Mouse (Mus musculus) C2C12 (cell line): ENCODE results near the gene Rpl39. TPM values are rescaled to one million over a fixed set of nuclear protein-coding genes. Genes with fewer than 3 reads are reported as not detected.

Source experiments
- H3K27me3 ChIP-seq: one replicate; pipeline ENCODE4 v1.6.1; 2011; ENCODE audit not compliant: control insufficient read depth, insufficient read depth, insufficient read length
- H3K36me3 ChIP-seq: one replicate; pipeline ENCODE4 v1.6.1; 2011; ENCODE audit not compliant: control insufficient read depth, insufficient read depth
- H3K4me3 ChIP-seq: one replicate; pipeline ENCODE4 v1.5.1; 2011; ENCODE audit warnings: mild to moderate bottlenecking, control low read depth; ENCODE audit not compliant: poor library complexity, insufficient read depth, severe bottlenecking
- H3K79me2 ChIP-seq: one replicate; pipeline ENCODE4 v1.6.1; 2011; ENCODE audit not compliant: control insufficient read depth, insufficient read depth
- H3K79me3 ChIP-seq: one replicate; pipeline ENCODE4 v1.6.1; 2011; ENCODE audit warnings: low read depth, control low read depth
- H3ac ChIP-seq: one replicate; pipeline ENCODE3; 2011; ENCODE audit warnings: low read depth; ENCODE audit not compliant: control insufficient read depth, insufficient read length
- CEBPB ChIP-seq: IDR thresholded peaks from one replicate; pipeline ENCODE4 v1.6.1; 2011; ENCODE audit warnings: low read depth, mild to moderate bottlenecking, control low read depth, moderate library complexity
- CTCF ChIP-seq: IDR thresholded peaks from one replicate; pipeline ENCODE4 v1.5.1; 2011; ENCODE audit not compliant: control insufficient read depth, insufficient read depth, insufficient read length
- FOSL1 ChIP-seq: IDR thresholded peaks from one replicate; pipeline ENCODE4 v1.8.0; 2011; ENCODE audit warnings: mild to moderate bottlenecking, low read length; ENCODE audit not compliant: poor library complexity, insufficient read depth, severe bottlenecking
- MAX ChIP-seq: IDR thresholded peaks from one replicate; pipeline ENCODE4 v1.6.1; 2011; ENCODE audit warnings: mild to moderate bottlenecking, control low read depth
- MYOD1 ChIP-seq: IDR thresholded peaks from one replicate; pipeline ENCODE4 v1.6.1; 2011; ENCODE audit warnings: low read depth; ENCODE audit not compliant: control insufficient read depth, insufficient read length
- MYOG ChIP-seq: IDR thresholded peaks from one replicate; pipeline ENCODE4 v1.6.1; 2011; ENCODE audit not compliant: control insufficient read depth, insufficient read length; ENCODE audit errors: extremely low read depth
- USF1 ChIP-seq: IDR thresholded peaks from one replicate; pipeline ENCODE4 v1.6.1; 2011; ENCODE audit warnings: low read depth, mild to moderate bottlenecking, control low read depth, moderate library complexity
- polyA plus RNA-seq: library from polyadenylated mRNA; unstranded; fragments of >200 nt; fragmentation: generic; extraction: Trizol; gene quantifications from one replicate; pipeline ENCODE4 v1.2.1, GENCODE M21; 2012; ENCODE audit warnings: missing spikeins

The Rpl39 gene
- polyA plus RNA-seq, 1 experiment, result 2,645 TPM

DNA sequence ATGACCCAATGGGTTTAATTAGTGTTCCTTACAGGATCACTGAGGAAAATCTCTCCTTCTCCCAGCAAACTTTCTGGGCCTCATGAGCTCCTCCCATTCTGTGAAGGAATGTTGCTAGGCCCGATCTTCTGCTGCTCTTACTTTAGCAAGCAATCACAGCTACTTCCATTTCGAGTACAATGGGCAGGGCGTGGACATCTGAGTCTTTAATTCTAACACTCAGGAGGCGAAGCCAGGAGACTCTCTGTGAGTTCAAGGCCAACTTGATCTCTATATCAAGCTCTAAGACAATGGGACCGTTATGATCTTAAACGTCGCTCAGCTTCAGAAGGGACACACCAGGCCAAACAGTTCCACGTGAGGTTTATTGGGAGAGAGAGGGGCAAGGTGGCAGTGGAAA is 8.6 kb downstream of the Rpl39 start:
- H3K79me3 ChIP-seq, result no peaks in the 10 kb centered on the region
- peaks cover 13% of the 10 kb centered on the region for H3K36me3 ChIP-seq

DNA sequence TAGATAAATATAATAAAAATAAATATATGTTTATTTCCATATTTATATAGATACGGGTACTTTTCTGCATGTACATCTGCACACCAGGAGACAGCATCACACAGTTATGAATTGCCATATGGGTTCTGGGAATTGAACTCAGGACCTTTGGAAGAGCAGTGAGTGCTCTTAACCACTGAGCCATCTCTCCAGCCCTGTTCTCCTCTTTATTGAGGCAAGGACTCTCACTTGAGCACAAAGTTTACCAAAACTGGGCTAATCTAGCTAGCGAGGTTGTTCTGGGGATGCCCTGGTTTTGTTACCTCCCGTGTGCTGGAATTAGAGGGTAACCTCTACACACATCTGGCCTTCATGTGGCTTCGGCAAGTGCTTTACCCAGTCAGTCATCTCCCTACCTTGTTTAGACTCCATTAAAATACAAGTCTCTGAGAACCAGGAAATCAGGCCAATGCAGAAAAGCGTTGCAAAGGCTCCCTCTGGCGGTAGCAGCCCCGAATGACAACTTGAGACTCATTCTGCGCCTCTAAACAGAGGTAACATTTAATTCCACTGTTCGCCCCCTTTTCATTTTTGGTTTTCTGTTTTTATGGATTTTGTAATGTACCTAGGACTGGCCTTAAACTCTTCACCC is 10.8 kb downstream of the Rpl39 start:
- Histone ChIP-seq H3K79me2 (no peaks in the 10 kb centered on the region), H3K79me3 (no peaks in the 10 kb centered on the region), H3ac (no peak overlapping the region), H3K4me3 (no peak overlapping the region), H3K27me3 (no peaks in the 10 kb centered on the region), H3K36me3 (no peaks in the 10 kb centered on the region)
- TF ChIP-seq CEBPB (no peak), CTCF (peak; percentile 30)

More for the DNA sequence above, 8.6 kb downstream of the Rpl39 start:
- TF ChIP-seq USF1 (no peak), MAX (no peak), FOSL1 (no peak), CTCF (no peak), MYOG (no peak), CEBPB (no peak), MYOD1 (no peak)
- Histone ChIP-seq H3ac (no peak overlapping the region), H3K79me2 (peaks cover under 1% of the 10 kb centered on the region), H3K4me3 (no peak overlapping the region), H3K27me3 (no peaks in the 10 kb centered on the region)

DNA sequence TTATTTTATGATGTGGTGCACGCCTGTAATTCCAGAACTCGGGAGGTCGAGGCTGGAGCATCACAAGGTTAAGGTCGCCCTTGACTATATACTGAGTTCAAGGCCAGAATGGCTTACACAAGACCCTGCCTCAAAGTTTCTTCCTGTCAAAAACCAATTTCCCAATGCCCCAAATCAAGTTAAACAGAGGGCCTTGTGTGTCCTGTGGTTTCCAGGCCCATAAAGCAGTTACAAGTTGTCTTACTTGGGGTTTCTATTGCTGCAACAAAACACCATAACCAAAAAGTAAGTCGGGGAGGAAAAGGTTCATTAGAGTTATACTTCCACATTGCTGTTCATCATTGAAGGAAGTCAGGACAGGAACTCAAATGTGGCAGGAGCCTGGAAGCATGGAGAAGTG is 16.4 kb downstream of the Rpl39 start:
- Histone ChIP-seq H3K27me3 (no peaks in the 10 kb centered on the region), H3K79me2 (no peaks in the 10 kb centered on the region), H3K36me3 (no peaks in the 10 kb centered on the region), H3K79me3 (no peaks in the 10 kb centered on the region), H3ac (no peak overlapping the region), H3K4me3 (no peak overlapping the region)
- TF ChIP-seq MYOG (no peak), FOSL1 (no peak), MYOD1 (no peak)

GRCm38 (mm10) chrX:37067299-37067698 is 17.9 kb downstream of the Rpl39 start:
- Histone ChIP-seq H3K4me3 (no peak overlapping the region), H3K36me3 (no peaks in the 10 kb centered on the region), H3K79me2 (no peaks in the 10 kb centered on the region), H3K27me3 (no peaks in the 10 kb centered on the region), H3K79me3 (no peaks in the 10 kb centered on the region), H3ac (no peak overlapping the region)
- TF ChIP-seq USF1 (no peak), MAX (no peak), MYOD1 (no peak), FOSL1 (no peak)

GRCm38 (mm10) chrX:37063902-37064301 is 21.3 kb downstream of the Rpl39 start:
- Histone ChIP-seq H3K36me3 (no peaks in the 10 kb centered on the region), H3K79me3 (no peaks in the 10 kb centered on the region), H3K4me3 (no peak overlapping the region), H3ac (no peak overlapping the region), H3K27me3 (no peaks in the 10 kb centered on the region), H3K79me2 (no peaks in the 10 kb centered on the region)
- TF ChIP-seq MYOG, result no peak
- no peak for TF ChIP-seq USF1
- no peak for TF ChIP-seq CTCF
- TF ChIP-seq MAX, result no peak
- TF ChIP-seq CEBPB, result no peak
- TF ChIP-seq MYOD1, result no peak
- TF ChIP-seq FOSL1, result no peak

GRCm38 (mm10) chrX:37048890-37049823 is 36.0 kb downstream of the Rpl39 start:
- H3K79me2 ChIP-seq, result no peaks in the 10 kb centered on the region
- H3K79me3 ChIP-seq, result no peaks in the 10 kb centered on the region
- H3K27me3 ChIP-seq, result peaks cover 13% of the 10 kb centered on the region
- TF ChIP-seq CEBPB, result no peak
- no peak for TF ChIP-seq USF1
- no peak for TF ChIP-seq CTCF
- TF ChIP-seq MYOD1, result no peak
- TF ChIP-seq FOSL1, result no peak
- TF ChIP-seq MYOG, result no peak
- TF ChIP-seq MAX, result no peak
- H3ac ChIP-seq, result no peak overlapping the region
- no peak overlapping the region for H3K4me3 ChIP-seq
- H3K36me3 ChIP-seq, result no peaks in the 10 kb centered on the region
